Mouse (Mus musculus) ES-Bruce4 (cell line): ENCODE results near the gene Pemt. TPM values are rescaled to one million over a fixed set of nuclear protein-coding genes. Genes with fewer than 3 reads are reported as not detected.

ENCODE experiments used
- H3K27ac ChIP-seq: 2 replicates; pipeline ENCODE4 v1.5.1; 2012; ENCODE audit warnings: low read length, inconsistent platforms; ENCODE audit not compliant: insufficient read depth
- H3K27me3 ChIP-seq: 2 replicates; pipeline ENCODE4 v1.6.1; 2012; ENCODE audit warnings: mild to moderate bottlenecking, low read length, inconsistent platforms; ENCODE audit not compliant: control insufficient read depth, poor library complexity, insufficient read depth, severe bottlenecking
- H3K36me3 ChIP-seq: 2 replicates; pipeline ENCODE4 v1.6.1; 2012; ENCODE audit warnings: inconsistent platforms, mild to moderate bottlenecking, low read length, moderate library complexity; ENCODE audit not compliant: control insufficient read depth, poor library complexity, insufficient read depth, severe bottlenecking
- H3K4me1 ChIP-seq: one replicate; pipeline ENCODE4 v1.8.1; 2011; ENCODE audit warnings: low read length; ENCODE audit not compliant: control insufficient read depth, insufficient read depth
- H3K4me3 ChIP-seq: 2 replicates; pipeline ENCODE4 v1.5.1; 2011; ENCODE audit warnings: low read depth, mild to moderate bottlenecking, low read length
- H3K9ac ChIP-seq: 2 replicates; pipeline ENCODE4 v1.6.1; 2012; ENCODE audit warnings: low read depth, mild to moderate bottlenecking, inconsistent platforms; ENCODE audit not compliant: poor library complexity, severe bottlenecking
- H3K9me3 ChIP-seq: replicated peaks from 2 replicates; pipeline ENCODE4 v1.6.1; 2012; ENCODE audit warnings: mild to moderate bottlenecking, low read length, inconsistent platforms; ENCODE audit not compliant: control insufficient read depth, poor library complexity, insufficient read depth, severe bottlenecking
- CTCF ChIP-seq: IDR thresholded peaks from one replicate; pipeline ENCODE4 v1.8.1; 2011; ENCODE audit warnings: low read depth, low read length
- EP300 ChIP-seq: IDR thresholded peaks from 2 replicates; pipeline ENCODE4 v1.6.1; 2011; ENCODE audit warnings: low read depth, low read length; ENCODE audit not compliant: insufficient read depth
- POLR2A ChIP-seq: IDR thresholded peaks from one replicate; pipeline ENCODE4 v1.8.1; 2011; ENCODE audit warnings: low read length; ENCODE audit not compliant: insufficient read depth
- polyA plus RNA-seq: library from polyadenylated mRNA; stranded (reverse); fragments of >200 nt; gene quantifications from 2 replicates; pipeline ENCODE4 v1.2.4, GENCODE M21; 2011; ENCODE audit warnings: low read depth; ENCODE audit not compliant: missing spikeins, insufficient read depth, insufficient read length

Gene Pemt
- polyA plus RNA-seq, 1 experiment = 7.6 TPM

DNA sequence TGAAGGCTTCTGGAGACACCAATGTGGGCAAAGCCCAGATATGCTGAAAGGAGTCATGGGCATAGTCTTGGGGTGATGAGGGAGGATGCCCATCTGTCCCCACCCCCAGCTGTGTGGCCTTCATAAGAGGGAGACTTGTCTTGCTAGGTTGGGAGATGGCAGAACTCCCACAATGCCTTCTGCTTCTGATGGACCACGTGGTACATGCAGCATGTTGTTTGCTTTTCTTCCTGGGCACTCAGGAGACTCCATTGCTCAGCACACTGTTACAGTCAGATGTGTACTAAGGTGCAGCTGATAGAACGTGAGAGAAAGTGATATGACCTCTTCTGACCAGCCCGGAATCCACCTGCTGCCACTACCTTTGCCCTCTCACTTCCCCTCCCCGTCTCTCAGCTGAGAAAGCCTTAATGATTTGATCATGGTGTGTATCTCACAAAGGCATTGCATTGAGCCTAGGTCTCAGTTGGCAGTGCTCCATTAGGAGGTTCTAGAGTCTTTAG, 15.3 kb upstream of the Pemt start:
- H3K36me3 ChIP-seq = no peaks in the 10 kb centered on the region
- TF ChIP-seq EP300 = no peak
- no peak for TF ChIP-seq POLR2A
- TF ChIP-seq CTCF = no peak

GRCm38 (mm10) chr11:60060026-60060425, 13.7 kb upstream of the Pemt start:
- Histone ChIP-seq H3K9ac (no peak overlapping the region), H3K9me3 (no peaks in the 10 kb centered on the region), H3K27me3 (no peaks in the 10 kb centered on the region), H3K4me1 (peaks cover 3% of the 10 kb centered on the region), H3K27ac (no peak overlapping the region), H3K4me3 (no peak overlapping the region), H3K36me3 (no peaks in the 10 kb centered on the region)
- TF ChIP-seq EP300 = no peak
- no peak for TF ChIP-seq POLR2A
- TF ChIP-seq CTCF = no peak

More for the DNA sequence above, 15.3 kb upstream of the Pemt start:
- no peaks in the 10 kb centered on the region for H3K27me3 ChIP-seq
- H3K27ac ChIP-seq = no peak overlapping the region
- no peak overlapping the region for H3K4me3 ChIP-seq
- H3K9ac ChIP-seq = no peak overlapping the region
- no peaks in the 10 kb centered on the region for H3K9me3 ChIP-seq
- H3K4me1 ChIP-seq = peaks cover 3% of the 10 kb centered on the region

GRCm38 (mm10) chr11:60058441-60058840, 12.2 kb upstream of the Pemt start:
- peaks cover 3% of the 10 kb centered on the region for H3K4me1 ChIP-seq
- H3K27me3 ChIP-seq = no peaks in the 10 kb centered on the region
- TF ChIP-seq POLR2A (no peak), EP300 (no peak), CTCF (no peak)
- H3K27ac ChIP-seq = no peak overlapping the region
- no peaks in the 10 kb centered on the region for H3K36me3 ChIP-seq
- no peak overlapping the region for H3K4me3 ChIP-seq
- no peaks in the 10 kb centered on the region for H3K9me3 ChIP-seq
- no peak overlapping the region for H3K9ac ChIP-seq

- no peak overlapping the region for H3K27ac ChIP-seq
- no peak overlapping the region for H3K9ac ChIP-seq
- no peaks in the 10 kb centered on the region for H3K36me3 ChIP-seq
- no peaks in the 10 kb centered on the region for H3K27me3 ChIP-seq
- no peaks in the 10 kb centered on the region for H3K9me3 ChIP-seq
- H3K4me1 ChIP-seq = peaks cover 3% of the 10 kb centered on the region
- no peak overlapping the region for H3K4me3 ChIP-seq
- no peak for TF ChIP-seq CTCF
Observed at GRCm38 (mm10) chr11:60057987-60058386, 11.7 kb upstream of the Pemt start.

DNA sequence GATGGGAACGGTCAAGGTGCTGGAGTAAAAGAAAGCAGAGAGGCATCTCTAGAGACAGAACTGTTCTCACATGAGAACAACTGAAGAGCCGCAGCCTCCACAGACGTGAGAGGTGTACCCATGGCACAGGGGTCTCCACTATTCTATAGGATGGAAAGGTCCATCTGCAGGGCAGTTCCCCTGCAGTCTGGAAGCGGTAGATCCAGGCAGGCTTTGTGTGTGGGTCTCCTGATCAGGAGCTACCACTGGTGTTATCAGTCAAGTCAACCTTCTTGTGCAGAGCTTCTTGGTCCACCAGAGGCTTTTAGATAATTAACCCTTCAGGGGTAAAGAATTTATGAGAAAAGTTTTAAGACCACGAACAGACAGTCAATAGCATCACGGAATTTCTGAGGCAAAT, 10.2 kb upstream of the Pemt start:
- Histone ChIP-seq H3K4me3 (no peak overlapping the region), H3K27me3 (no peaks in the 10 kb centered on the region), H3K9ac (no peak overlapping the region), H3K4me1 (peaks cover 3% of the 10 kb centered on the region), H3K27ac (no peak overlapping the region), H3K36me3 (no peaks in the 10 kb centered on the region), H3K9me3 (no peaks in the 10 kb centered on the region)
- no peak for TF ChIP-seq CTCF
- TF ChIP-seq POLR2A = no peak
- TF ChIP-seq EP300 = no peak

DNA sequence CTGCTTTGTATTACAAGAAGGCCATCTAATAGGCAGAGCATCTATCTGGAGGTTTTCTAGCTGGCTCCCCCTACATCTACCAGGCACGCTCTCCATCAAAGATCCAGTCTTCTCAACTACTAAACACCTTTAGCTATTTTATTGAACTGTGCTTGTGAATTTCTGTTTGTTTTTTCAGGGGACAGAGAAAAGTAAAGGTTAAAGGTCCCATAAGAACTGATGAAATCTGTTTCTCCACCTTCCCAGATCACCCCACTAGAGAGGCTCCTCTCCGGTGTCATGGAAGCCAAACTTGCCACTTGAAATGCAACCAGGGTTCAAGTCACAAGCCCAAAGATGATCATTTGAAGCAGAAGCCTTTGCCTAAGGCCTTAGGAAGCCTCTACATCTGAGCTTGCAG, 2.6 kb upstream of the Pemt start:
- Histone ChIP-seq H3K9ac (no peak overlapping the region), H3K9me3 (no peaks in the 10 kb centered on the region), H3K27ac (no peak overlapping the region), H3K27me3 (no peaks in the 10 kb centered on the region), H3K4me3 (no peak overlapping the region), H3K36me3 (no peaks in the 10 kb centered on the region), H3K4me1 (no peaks in the 10 kb centered on the region)
- TF ChIP-seq POLR2A (no peak), CTCF (no peak), EP300 (no peak)
